Mouse (Mus musculus): ENCODE measurements around the gene Gnb2.

- TF ChIP-seq UBTF (IDR thresholded peaks at IDR 0.05; ENCODE audit: borderline replicate concordance, insufficient read depth, low read depth, low read length) = no peak
- TF ChIP-seq ZC3H11A (IDR thresholded peaks at IDR 0.05; ENCODE audit: low read depth, low read length) = peak; percentile 63
- peak; percentile 72 to 83 (median 82) for TF ChIP-seq CTCF (IDR thresholded peaks at IDR 0.05 in 2 of 3, conservative IDR thresholded peaks at IDR 0.05 in 1 of 3; ENCODE audit: control insufficient read depth in 1 of 3, insufficient read depth in 1 of 3, low read depth in 2 of 3, low read length in 3 of 3, poor library complexity in 1 of 3, severe bottlenecking in 1 of 3)
- TF ChIP-seq HCFC1 (IDR thresholded peaks at IDR 0.05; ENCODE audit: low read depth, low read length) = no peak
- no peak for TF ChIP-seq MYC (IDR thresholded peaks at IDR 0.05; ENCODE audit: low read depth, low read length)
Measured at GRCm38 (mm10) chr5:137481138-137481537, 52.2 kb downstream of the Gnb2 start.
